Mouse (Mus musculus) adrenal gland, adult (tissue): ENCODE data around the gene Mrps34.

Source experiments
- DNase-seq, 2 experiments: peaks; one replicate each; pipeline ENCODE4 v3.0.0; 2022 to 2023; ENCODE audit warnings: low spot score in 1 of 2; ENCODE audit not compliant: inconsistent age in 2 of 2

Gene Mrps34

GRCm38 (mm10) chr17:24894995-24895547, at the start of gene Mrps34, which contains the start of gene Eme2:
TSS of gene Mrps34 (plus strand) at chr17:24895116.
TSS of gene Eme2 (minus strand) at chr17:24895087.
- DNase-seq = peak; percentile 88 to 96

GRCm38 (mm10) chr17:24847386-24847785, 47.5 kb upstream of the Mrps34 start:
- no peak for DNase-seq

- DNase-seq = no peak
Measured at GRCm38 (mm10) chr17:24848600-24849031, 46.3 kb upstream of the Mrps34 start.

GRCm38 (mm10) chr17:24849733-24850064, 45.2 kb upstream of the Mrps34 start:
- DNase-seq = no peak

GRCm38 (mm10) chr17:24850065-24850772, 44.7 kb upstream of the Mrps34 start, which contains the start of gene Fahd1:
TSS of gene Fahd1 (minus strand) at chr17:24850364.
- DNase-seq = peak; percentile 97 to 99

- no peak for DNase-seq
Measured at GRCm38 (mm10) chr17:24850773-24851127, 44.2 kb upstream of the Mrps34 start.

- DNase-seq = no peak
Measured at GRCm38 (mm10) chr17:24851381-24852125, 43.4 kb upstream of the Mrps34 start.

- peak; percentile 39 to 63 for DNase-seq
Measured at GRCm38 (mm10) chr17:24855838-24856464, 39.0 kb upstream of the Mrps34 start.

- no peak for DNase-seq
Measured at GRCm38 (mm10) chr17:24856589-24856988, 38.3 kb upstream of the Mrps34 start.

- no peak for DNase-seq
Measured at GRCm38 (mm10) chr17:24857831-24858470, 37.0 kb upstream of the Mrps34 start.

GRCm38 (mm10) chr17:24858967-24859366, 35.9 kb upstream of the Mrps34 start:
- no peak for DNase-seq

GRCm38 (mm10) chr17:24860076-24860475, 34.8 kb upstream of the Mrps34 start:
- no peak for DNase-seq

- DNase-seq = no peak
Measured at GRCm38 (mm10) chr17:24861785-24862184, 33.1 kb upstream of the Mrps34 start.

- no peak for DNase-seq
Measured at GRCm38 (mm10) chr17:24865776-24866175, 29.1 kb upstream of the Mrps34 start, which contains the start of gene Igfals. TSS of gene Igfals (plus strand) at chr17:24865997.

GRCm38 (mm10) chr17:24867914-24868313, 27.0 kb upstream of the Mrps34 start:
- DNase-seq = no peak

GRCm38 (mm10) chr17:24873695-24874404, 21.1 kb upstream of the Mrps34 start:
- peak in 1 of 2 experiments; percentile 13 for DNase-seq

GRCm38 (mm10) chr17:24874405-24874745, 20.5 kb upstream of the Mrps34 start:
- no peak for DNase-seq

- no peak for DNase-seq
Measured at GRCm38 (mm10) chr17:24874989-24875388, 19.9 kb upstream of the Mrps34 start.

GRCm38 (mm10) chr17:24877336-24878116, 17.4 kb upstream of the Mrps34 start:
- peak in 1 of 2 experiments; percentile 51 for DNase-seq

GRCm38 (mm10) chr17:24878117-24878397, 16.9 kb upstream of the Mrps34 start:
- no peak for DNase-seq
